Mouse (Mus musculus) forebrain, embryonic 15.5 days (tissue): ENCODE data around the gene Sec22a. TPM values are rescaled to one million over a fixed set of nuclear protein-coding genes. Genes with fewer than 3 reads are reported as not detected.

Source experiments
- ATAC-seq: fragments of 200-750 bp; cut with Nextera tagmentation; replicated peaks from 2 replicates; pipeline ENCODE4 v1.8.0; 2017; ENCODE audit warnings: mild to moderate bottlenecking, moderate TSS enrichment, moderate library complexity
- H3K27ac ChIP-seq: fragments of 300-500 bp; sonication (generic); replicated peaks from 2 replicates; pipeline ENCODE4 v1.5.1; 2015; ENCODE audit warnings: mild to moderate bottlenecking, inconsistent platforms
- H3K27me3 ChIP-seq: fragments of 300-500 bp; sonication (generic); 2 replicates; pipeline ENCODE4 v1.6.1; 2015; ENCODE audit warnings: inconsistent platforms
- H3K36me3 ChIP-seq: fragments of 300-500 bp; sonication (generic); 2 replicates; pipeline ENCODE4 v1.6.1; 2015; ENCODE audit warnings: mild to moderate bottlenecking, inconsistent platforms
- H3K4me1 ChIP-seq: fragments of 300-500 bp; sonication (generic); 2 replicates; pipeline ENCODE4 v1.6.1; 2015; ENCODE audit warnings: inconsistent platforms
- H3K4me2 ChIP-seq: fragments of 300-500 bp; sonication (generic); replicated peaks from 2 replicates; pipeline ENCODE4 v1.6.1; 2015; ENCODE audit warnings: mild to moderate bottlenecking, inconsistent platforms
- H3K4me3 ChIP-seq: fragments of 300-500 bp; sonication (generic); 2 replicates; pipeline ENCODE4 v1.5.1; 2015; ENCODE audit warnings: mild to moderate bottlenecking, inconsistent platforms
- H3K9ac ChIP-seq: fragments of 300-500 bp; sonication (generic); replicated peaks from 2 replicates; pipeline ENCODE4 v1.6.1; 2015; ENCODE audit warnings: mild to moderate bottlenecking, inconsistent platforms
- H3K9me3 ChIP-seq: fragments of 300-500 bp; sonication (generic); 2 replicates; pipeline ENCODE4 v1.6.1; 2016; ENCODE audit warnings: inconsistent platforms
- WGBS: fragments of 180-500 bp; shearing (Covaris S2); methylation state at CpG from one replicate; pipeline ENCODE4 v1.1.7; 2015; ENCODE audit warnings: mixed read lengths; 5-methylcytosine and 5-hydroxymethylcytosine counted together
- polyA plus RNA-seq: library from polyadenylated mRNA; unstranded; fragments of >200 nt; fragmentation: Nextera tagmentation; extraction: Ambion mirVana; gene quantifications from 2 replicates; pipeline ENCODE4 v1.2.1, GENCODE M21; 2015

Sec22a gene
- polyA plus RNA-seq, 1 experiment from 2014 or later = 47.2 TPM

GRCm38 (mm10) chr16:35308486-35309143 lies 55.1 kb downstream of the Sec22a start:
- H3K4me1 ChIP-seq = peaks cover 4% of the 10 kb centered on the region; the same call in 1 of the 2 replicates
- H3K9ac ChIP-seq = no peak overlapping the region
- WGBS = 92% methylated on average over 6 of the region's 6 CpGs
- peaks cover 6% of the 10 kb centered on the region; the same call in 1 of the 2 replicates for H3K36me3 ChIP-seq
- no peak for ATAC-seq
- no peak overlapping the region for H3K4me3 ChIP-seq
- H3K4me2 ChIP-seq = no peak overlapping the region
- H3K27ac ChIP-seq = no peak overlapping the region
- H3K9me3 ChIP-seq = no peaks in the 10 kb centered on the region
- H3K27me3 ChIP-seq = no peaks in the 10 kb centered on the region

GRCm38 (mm10) chr16:35308016-35308415 lies 55.7 kb downstream of the Sec22a start:
- no peak for ATAC-seq
- H3K27ac ChIP-seq = no peak overlapping the region
- no peak overlapping the region for H3K4me2 ChIP-seq
- H3K9me3 ChIP-seq = no peaks in the 10 kb centered on the region
- peaks cover 3% of the 10 kb centered on the region; the same call in 1 of the 2 replicates for H3K36me3 ChIP-seq
- no peaks in the 10 kb centered on the region for H3K27me3 ChIP-seq
- 91% methylated on average over 6 of the region's 6 CpGs for WGBS
- peaks cover 4% of the 10 kb centered on the region; the same call in 1 of the 2 replicates for H3K4me1 ChIP-seq
- H3K4me3 ChIP-seq = no peak overlapping the region
- no peak overlapping the region for H3K9ac ChIP-seq

DNA sequence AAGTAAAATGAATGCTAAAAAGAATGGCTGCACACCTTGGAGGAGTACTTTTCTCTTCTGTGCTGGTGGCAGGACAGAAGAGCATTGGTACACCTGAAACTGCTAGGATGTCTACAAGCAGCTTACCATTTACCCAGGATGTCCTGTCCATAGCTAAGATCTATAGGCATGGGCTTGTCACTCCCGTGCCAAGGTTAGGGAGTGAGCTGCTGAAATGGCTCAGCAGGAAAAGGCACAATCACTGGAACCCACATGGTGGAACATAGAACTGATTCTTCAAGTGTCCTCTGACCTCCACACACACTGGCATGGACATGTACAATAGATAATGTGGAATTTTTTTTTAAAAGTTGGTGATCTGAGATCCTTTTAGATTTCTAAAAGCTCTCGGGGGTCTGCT lies 56.4 kb downstream of the Sec22a start:
- no peak overlapping the region for H3K4me3 ChIP-seq
- no peak overlapping the region for H3K27ac ChIP-seq
- peaks cover 4% of the 10 kb centered on the region; the same call in 1 of the 2 replicates for H3K4me1 ChIP-seq
- no peaks in the 10 kb centered on the region; the same call in 1 of the 2 replicates for H3K36me3 ChIP-seq
- no peaks in the 10 kb centered on the region for H3K27me3 ChIP-seq
- WGBS = 83% methylated on average over 2 of the region's 2 CpGs
- H3K9me3 ChIP-seq = no peaks in the 10 kb centered on the region
- no peak for ATAC-seq
- H3K9ac ChIP-seq = no peak overlapping the region
- H3K4me2 ChIP-seq = no peak overlapping the region

DNA sequence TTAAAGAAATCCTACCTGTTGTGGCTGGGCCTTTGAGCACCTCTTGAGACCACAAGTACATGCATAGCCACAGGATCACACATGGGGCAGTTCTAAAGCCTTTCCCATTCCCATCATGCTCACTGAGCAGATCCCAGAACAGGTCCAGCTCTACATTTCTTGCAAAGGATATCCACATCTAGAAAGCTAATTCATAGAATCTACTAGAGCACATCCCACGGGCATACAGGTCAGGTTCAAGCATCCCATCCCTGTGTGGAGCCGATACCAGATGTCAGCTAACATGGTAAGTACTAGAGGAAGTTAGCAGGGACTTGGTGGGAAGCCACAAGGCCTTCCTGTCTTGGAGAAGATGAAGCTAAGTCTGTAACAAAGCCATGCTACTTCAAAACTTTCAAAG lies 57.1 kb downstream of the Sec22a start:
- Histone ChIP-seq H3K27me3 (no peaks in the 10 kb centered on the region), H3K4me3 (no peak overlapping the region), H3K4me2 (no peak overlapping the region), H3K36me3 (no peaks in the 10 kb centered on the region; the same call in 1 of the 2 replicates), H3K4me1 (peaks cover 1% of the 10 kb centered on the region; the same call in 1 of the 2 replicates), H3K9ac (no peak overlapping the region), H3K27ac (no peak overlapping the region), H3K9me3 (no peaks in the 10 kb centered on the region)
- no peak for ATAC-seq
- WGBS = 95% methylated on average over 2 of the region's 2 CpGs

- Histone ChIP-seq H3K27me3 (no peaks in the 10 kb centered on the region), H3K4me3 (no peak overlapping the region), H3K4me1 (no peaks in the 10 kb centered on the region), H3K9ac (no peak overlapping the region), H3K9me3 (no peaks in the 10 kb centered on the region), H3K36me3 (no peaks in the 10 kb centered on the region; the same call in 1 of the 2 replicates), H3K27ac (no peak overlapping the region), H3K4me2 (no peak overlapping the region)
- WGBS = 89% methylated on average over 7 of the region's 7 CpGs
- ATAC-seq = no peak
Measured at GRCm38 (mm10) chr16:35305226-35305625, 58.5 kb downstream of the Sec22a start.

GRCm38 (mm10) chr16:35304416-35304815 lies 59.3 kb downstream of the Sec22a start:
- Histone ChIP-seq H3K9me3 (no peaks in the 10 kb centered on the region), H3K4me2 (no peak overlapping the region), H3K9ac (no peak overlapping the region), H3K36me3 (peaks cover 4% of the 10 kb centered on the region; the same call in 1 of the 2 replicates), H3K4me1 (no peaks in the 10 kb centered on the region), H3K27me3 (no peaks in the 10 kb centered on the region), H3K27ac (no peak overlapping the region), H3K4me3 (no peak overlapping the region)
- WGBS = 90% methylated on average over 5 of the region's 5 CpGs
- ATAC-seq = no peak

DNA sequence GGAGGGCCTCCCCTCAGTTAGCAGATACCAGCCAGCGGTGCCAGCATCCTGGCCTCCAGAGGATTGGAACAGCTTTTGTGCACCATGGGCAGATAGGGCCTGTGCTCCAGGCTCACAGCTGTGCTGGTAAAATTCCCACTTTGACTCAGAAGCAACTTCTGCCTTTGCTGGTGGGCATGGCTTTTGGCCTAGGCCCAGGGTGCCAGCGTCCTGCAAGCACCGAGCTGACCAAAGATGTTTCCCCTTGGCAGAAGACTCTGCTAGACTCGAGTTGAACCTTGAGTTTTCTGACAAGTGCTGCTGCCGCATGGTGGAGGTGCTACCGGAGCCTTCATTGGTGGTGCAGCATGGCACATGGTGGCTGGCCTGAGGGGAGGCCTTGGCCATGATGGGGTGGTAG lies 60.0 kb downstream of the Sec22a start:
- no peak for ATAC-seq
- H3K27me3 ChIP-seq = no peaks in the 10 kb centered on the region
- H3K4me1 ChIP-seq = no peaks in the 10 kb centered on the region
- no peak overlapping the region for H3K9ac ChIP-seq
- no peaks in the 10 kb centered on the region for H3K9me3 ChIP-seq
- no peak overlapping the region for H3K27ac ChIP-seq
- H3K36me3 ChIP-seq = peaks cover 6% of the 10 kb centered on the region; the same call in 1 of the 2 replicates
- no peak overlapping the region for H3K4me3 ChIP-seq
- WGBS = 92% methylated on average over 6 of the region's 6 CpGs
- H3K4me2 ChIP-seq = no peak overlapping the region

DNA sequence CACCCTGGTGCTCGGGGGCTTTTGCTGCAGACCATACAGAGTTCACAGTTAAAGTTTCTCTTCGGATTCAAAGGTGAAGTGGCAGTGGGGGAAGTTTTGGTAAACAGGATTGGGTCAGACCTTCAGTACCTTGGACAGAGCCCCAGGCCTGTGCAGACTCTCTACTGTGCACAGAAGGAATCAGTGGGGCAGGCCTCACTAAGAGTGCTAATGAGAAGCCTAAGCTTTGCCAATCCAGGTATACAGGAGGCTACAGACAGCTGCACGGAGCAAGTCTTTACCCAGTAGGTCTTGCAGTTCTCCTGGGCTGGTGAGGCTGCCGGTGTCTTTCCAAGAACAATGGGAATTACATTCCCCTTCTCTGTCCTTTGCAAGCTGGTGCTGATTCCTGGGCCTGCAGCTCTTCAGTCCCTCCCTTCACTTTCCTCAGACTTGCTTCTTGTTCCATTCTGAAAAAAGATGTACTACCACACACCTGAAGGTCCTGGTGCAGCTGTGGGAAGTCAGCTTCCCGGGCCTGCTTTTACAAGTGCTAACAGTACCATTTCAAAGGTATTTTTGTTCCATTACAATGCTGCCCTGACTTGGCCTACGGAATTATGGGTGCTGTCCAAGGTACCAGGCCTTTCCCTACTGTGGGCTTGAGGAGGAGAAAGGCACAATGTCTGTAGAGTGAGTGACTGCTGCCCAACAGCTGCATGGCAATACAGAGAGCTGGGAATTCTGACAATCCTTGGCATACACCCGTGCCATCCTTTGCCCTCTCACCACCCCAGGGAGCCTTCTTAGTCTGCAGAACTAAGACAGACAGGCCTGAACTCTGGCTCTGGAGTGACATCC lies 61.1 kb downstream of the Sec22a start:
- Histone ChIP-seq H3K36me3 (peaks cover 6% of the 10 kb centered on the region; the same call in 1 of the 2 replicates), H3K9ac (no peak overlapping the region), H3K4me2 (no peak overlapping the region), H3K4me3 (no peak overlapping the region), H3K9me3 (no peaks in the 10 kb centered on the region), H3K27ac (no peak overlapping the region), H3K4me1 (no peaks in the 10 kb centered on the region), H3K27me3 (no peaks in the 10 kb centered on the region)
- 45% methylated on average over 7 of the region's 7 CpGs for whole genome bisulfite sequencing
- ATAC-seq = no peak

GRCm38 (mm10) chr16:35300156-35300555 lies 63.6 kb downstream of the Sec22a start:
- Histone ChIP-seq H3K9ac (no peak overlapping the region), H3K9me3 (no peaks in the 10 kb centered on the region), H3K36me3 (peaks cover 6% of the 10 kb centered on the region; the same call in 1 of the 2 replicates), H3K27me3 (no peaks in the 10 kb centered on the region), H3K4me1 (no peaks in the 10 kb centered on the region), H3K27ac (no peak overlapping the region), H3K4me2 (no peak overlapping the region), H3K4me3 (no peak overlapping the region)
- WGBS = 88% methylated on average over 6 of the region's 6 CpGs
- no peak for ATAC-seq

DNA sequence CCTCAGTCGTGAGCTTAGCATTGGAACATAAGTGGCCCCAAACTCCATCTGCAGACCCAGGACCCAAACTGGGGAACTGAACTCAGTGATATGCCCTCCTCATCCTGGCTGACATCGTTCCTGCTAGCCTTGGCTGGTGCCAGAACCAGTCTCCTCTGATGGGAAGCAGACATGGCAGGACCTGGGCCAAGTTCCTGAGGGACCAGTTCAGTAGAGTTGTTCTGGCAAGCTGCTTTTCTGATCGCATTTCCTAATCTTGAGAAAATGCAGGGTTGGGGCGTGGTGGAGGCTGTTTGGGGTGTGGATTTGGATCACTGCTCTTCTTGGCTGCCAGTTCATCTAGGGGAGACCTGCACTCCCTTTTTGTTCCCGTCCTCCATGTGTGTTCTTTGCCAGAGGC lies 65.9 kb downstream of the Sec22a start:
- H3K27ac ChIP-seq = no peak overlapping the region
- no peak overlapping the region for H3K4me3 ChIP-seq
- no peak overlapping the region for H3K4me2 ChIP-seq
- WGBS = 86% methylated on average over 5 of the region's 5 CpGs
- no peak for ATAC-seq
- H3K36me3 ChIP-seq = peaks cover 6% of the 10 kb centered on the region; the same call in 1 of the 2 replicates
- no peaks in the 10 kb centered on the region for H3K4me1 ChIP-seq
- no peaks in the 10 kb centered on the region for H3K9me3 ChIP-seq
- no peaks in the 10 kb centered on the region for H3K27me3 ChIP-seq
- H3K9ac ChIP-seq = no peak overlapping the region

GRCm38 (mm10) chr16:35287244-35287643 lies 76.5 kb downstream of the Sec22a start:
- 93% methylated on average over 5 of the region's 5 CpGs for WGBS
- Histone ChIP-seq H3K36me3 (peaks cover 7% of the 10 kb centered on the region; the same call in 1 of the 2 replicates), H3K9me3 (no peaks in the 10 kb centered on the region), H3K4me3 (no peak overlapping the region), H3K9ac (no peak overlapping the region), H3K4me2 (no peak overlapping the region), H3K27me3 (no peaks in the 10 kb centered on the region), H3K4me1 (no peaks in the 10 kb centered on the region), H3K27ac (no peak overlapping the region)
- ATAC-seq = no peak

GRCm38 (mm10) chr16:35285821-35286220 lies 77.9 kb downstream of the Sec22a start:
- Histone ChIP-seq H3K9me3 (no peaks in the 10 kb centered on the region), H3K9ac (no peak overlapping the region), H3K27ac (no peak overlapping the region), H3K36me3 (peaks cover 7% of the 10 kb centered on the region; the same call in 1 of the 2 replicates), H3K4me1 (no peaks in the 10 kb centered on the region), H3K4me2 (no peak overlapping the region), H3K27me3 (no peaks in the 10 kb centered on the region), H3K4me3 (no peak overlapping the region)
- no peak for ATAC-seq
- WGBS = 81% methylated on average over 9 of the region's 9 CpGs
